Mouse (Mus musculus) forebrain, postnatal 0 days (tissue): Measurements from ENCODE around the gene N4bp1. TPM values are rescaled to one million over a fixed set of nuclear protein-coding genes. Genes with fewer than 3 reads are reported as not detected.

ENCODE experiments used
- ATAC-seq: fragments of 200-750 bp; cut with Nextera tagmentation; 2 replicates; pipeline ENCODE4 v1.8.0; 2017; ENCODE audit warnings: mild to moderate bottlenecking, moderate library complexity
- DNase-seq: peaks from one replicate; pipeline ENCODE4 v3.0.0-alpha.2; 2015
- H3K27ac ChIP-seq: fragments of 300-500 bp; sonication (generic); 2 replicates; pipeline ENCODE4 v1.5.1; 2014; ENCODE audit warnings: low read depth, mild to moderate bottlenecking, antibody characterized with exemption, low read length, moderate library complexity, mixed read lengths
- H3K27me3 ChIP-seq: fragments of 300-500 bp; sonication (generic); 2 replicates; pipeline ENCODE4 v1.6.1; 2014; ENCODE audit warnings: mild to moderate bottlenecking, low read length, mixed read lengths; ENCODE audit not compliant: insufficient read depth
- H3K36me3 ChIP-seq: fragments of 300-500 bp; sonication (generic); 2 replicates; pipeline ENCODE4 v1.6.1; 2014; ENCODE audit warnings: mild to moderate bottlenecking, moderate library complexity; ENCODE audit not compliant: insufficient read depth
- H3K4me1 ChIP-seq: fragments of 300-500 bp; sonication (generic); 2 replicates; pipeline ENCODE4 v1.6.1; 2014; ENCODE audit warnings: antibody characterized with exemption; ENCODE audit not compliant: insufficient read depth
- H3K4me2 ChIP-seq: fragments of 300-500 bp; sonication (generic); 2 replicates; pipeline ENCODE4 v1.6.1; 2014; ENCODE audit warnings: low read depth, mild to moderate bottlenecking, moderate library complexity
- H3K4me3 ChIP-seq: fragments of 300-500 bp; sonication (generic); 2 replicates; pipeline ENCODE4 v1.5.1; 2014; ENCODE audit warnings: low read depth, low read length, mixed read lengths
- H3K9ac ChIP-seq: fragments of 300-500 bp; sonication (generic); 2 replicates; pipeline ENCODE4 v1.6.1; 2014; ENCODE audit warnings: mild to moderate bottlenecking
- H3K9me3 ChIP-seq: fragments of 300-500 bp; sonication (generic); 2 replicates; pipeline ENCODE4 v1.6.1; 2016; ENCODE audit warnings: low read length
- CTCF ChIP-seq: sonication (generic); IDR thresholded peaks from 2 replicates; pipeline ENCODE4 v1.5.1; 2016; ENCODE audit warnings: antibody characterized with exemption, control low read depth, low read depth
- WGBS: fragments of 180-500 bp; shearing (Covaris S2); extraction: QIAGEN DNeasy Blood & Tissue Kit; methylation state at CpG from one replicate; pipeline ENCODE4 v1.1.7; 2014; 5-methylcytosine and 5-hydroxymethylcytosine counted together
- polyA plus RNA-seq: library from polyadenylated mRNA; unstranded; fragments of >200 nt; fragmentation: Nextera tagmentation; extraction: Ambion mirVana; gene quantifications from 2 replicates; pipeline ENCODE4 v1.2.1, GENCODE M21; 2015
- total RNA-seq: library from RNA; depleted of rRNA; stranded (reverse); fragments of >200 nt; gene quantifications from 2 replicates; pipeline ENCODE4 v1.2.3, GENCODE M21; 2014

The N4bp1 gene
- total and polyA plus RNA-seq, 2 experiments from 2014 or later: 4.5 to 19.4 TPM

DNA sequence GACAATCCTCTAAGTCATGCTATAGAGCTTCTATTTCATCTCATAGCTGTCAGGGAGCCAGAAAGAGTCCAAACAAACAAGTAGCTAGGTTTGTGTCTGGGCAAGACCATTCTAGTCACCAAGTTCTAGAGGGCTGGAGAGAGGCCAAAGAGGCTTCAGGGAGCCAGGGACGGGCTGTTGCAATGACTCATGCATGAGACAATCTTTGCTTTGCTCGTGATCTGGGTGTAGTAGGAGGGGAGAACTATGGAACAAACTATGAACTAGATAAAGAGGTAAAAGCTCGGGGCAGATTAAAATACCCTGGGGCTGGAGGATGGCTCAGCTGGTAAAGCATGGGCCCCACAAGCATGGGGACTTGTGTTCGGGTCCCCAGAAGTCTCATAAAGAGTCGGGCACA lies 116.6 kb downstream of the N4bp1 start:
- ATAC-seq (no peak), DNase-seq (no peak)
- Histone ChIP-seq H3K27ac (no peak overlapping the region), H3K36me3 (no peaks in the 10 kb centered on the region), H3K9ac (no peak overlapping the region), H3K9me3 (no peaks in the 10 kb centered on the region), H3K4me3 (no peak overlapping the region), H3K4me1 (no peaks in the 10 kb centered on the region), H3K27me3 (no peaks in the 10 kb centered on the region), H3K4me2 (no peak overlapping the region)
- WGBS: 73% methylated on average over 5 of the region's 5 CpGs
- no peak for TF ChIP-seq CTCF

DNA sequence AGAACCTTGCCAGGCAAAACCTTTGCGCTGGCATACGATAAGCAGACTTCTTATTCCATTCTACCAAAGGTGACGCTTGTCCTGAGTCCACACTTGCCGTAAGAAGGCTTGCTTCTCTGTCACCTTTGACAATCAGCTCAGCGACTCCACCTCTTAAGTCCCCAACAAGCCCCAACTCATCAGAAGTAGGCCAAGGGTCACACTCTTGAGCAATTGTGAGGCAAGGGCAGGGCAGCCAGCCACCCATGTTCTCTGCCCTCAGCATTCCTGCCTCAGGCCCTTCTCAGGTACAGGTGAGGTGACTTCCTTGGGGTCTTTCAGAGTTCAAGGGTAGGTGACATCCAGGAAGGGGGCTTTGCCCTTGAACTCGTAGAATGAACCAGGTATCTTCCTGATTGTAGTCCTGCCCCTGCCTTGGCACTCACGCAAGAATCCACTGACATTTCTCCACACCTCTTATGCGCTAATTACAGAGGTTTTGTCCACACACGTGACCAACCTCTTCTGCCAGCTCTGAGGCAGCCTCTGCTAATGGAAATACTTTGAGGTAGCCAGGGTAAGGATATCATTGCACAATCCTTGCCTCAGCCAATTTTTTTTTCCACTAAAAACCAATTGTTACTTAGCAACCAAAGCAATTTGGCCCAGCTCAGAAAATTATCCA lies 118.4 kb downstream of the N4bp1 start:
- Histone ChIP-seq H3K27ac (no peak overlapping the region), H3K27me3 (no peaks in the 10 kb centered on the region), H3K9ac (no peak overlapping the region), H3K36me3 (no peaks in the 10 kb centered on the region), H3K4me2 (no peak overlapping the region), H3K4me3 (no peak overlapping the region), H3K9me3 (no peaks in the 10 kb centered on the region), H3K4me1 (no peaks in the 10 kb centered on the region)
- 82% methylated on average over 9 of the region's 9 CpGs for WGBS
- TF ChIP-seq CTCF: no peak
- ATAC-seq: 0 out of 2 replicates have a peak, but pooled peaks have one; percentile 12
- DNase-seq: peak; percentile 3

DNA sequence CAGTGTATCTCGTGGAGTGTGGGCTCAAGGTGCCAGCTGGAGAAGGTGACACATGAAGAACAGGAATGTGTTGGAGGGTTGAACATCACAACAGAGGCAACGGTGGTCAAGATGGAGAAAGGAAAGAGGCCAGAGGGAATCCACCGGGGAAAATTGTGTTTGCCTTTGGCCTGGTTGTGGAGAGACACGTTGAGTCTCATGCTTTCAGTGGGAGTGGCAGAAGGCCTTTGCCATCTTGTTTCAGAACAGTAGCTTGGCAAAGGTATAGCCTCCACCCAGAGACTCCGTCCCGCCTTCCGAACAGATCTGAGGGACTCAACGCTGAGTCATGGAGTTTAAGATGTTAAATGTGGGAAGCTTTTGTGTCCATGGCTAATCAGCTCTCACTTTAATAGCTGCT lies 119.4 kb downstream of the N4bp1 start:
- ATAC-seq: no peak
- Histone ChIP-seq H3K9me3 (no peaks in the 10 kb centered on the region), H3K4me2 (no peak overlapping the region), H3K4me1 (no peaks in the 10 kb centered on the region), H3K27me3 (no peaks in the 10 kb centered on the region), H3K36me3 (no peaks in the 10 kb centered on the region), H3K9ac (no peak overlapping the region), H3K27ac (no peak overlapping the region), H3K4me3 (no peak overlapping the region)
- DNase-seq: no peak
- no peak for TF ChIP-seq CTCF
- 90% methylated on average over 8 of the region's 8 CpGs for WGBS

DNA sequence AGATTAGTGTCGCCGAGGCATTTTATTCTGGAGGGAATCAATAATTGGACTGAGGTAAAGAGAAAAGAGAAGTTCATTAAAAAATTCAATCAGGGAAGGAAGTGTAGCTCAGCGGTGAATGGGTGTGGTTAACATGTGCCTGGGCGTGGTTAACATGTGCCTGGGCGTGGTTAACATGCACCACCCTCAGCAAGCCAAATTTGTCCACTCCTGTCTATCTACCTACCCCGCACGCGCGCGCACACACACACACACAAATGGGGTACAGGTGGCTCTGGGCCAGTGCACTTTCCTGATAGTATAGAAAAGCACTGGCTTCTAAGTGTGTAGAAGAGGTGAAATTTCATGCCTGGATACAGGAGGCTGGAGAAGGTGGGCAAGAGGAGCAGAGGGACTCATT lies 119.9 kb downstream of the N4bp1 start:
- Histone ChIP-seq H3K4me2 (no peak overlapping the region), H3K9ac (no peak overlapping the region), H3K9me3 (no peaks in the 10 kb centered on the region), H3K4me1 (no peaks in the 10 kb centered on the region), H3K27me3 (no peaks in the 10 kb centered on the region), H3K36me3 (no peaks in the 10 kb centered on the region), H3K27ac (no peak overlapping the region), H3K4me3 (no peak overlapping the region)
- ATAC-seq (no peak), DNase-seq (no peak)
- WGBS: 89% methylated on average over 10 of the region's 10 CpGs
- no peak for TF ChIP-seq CTCF

DNA sequence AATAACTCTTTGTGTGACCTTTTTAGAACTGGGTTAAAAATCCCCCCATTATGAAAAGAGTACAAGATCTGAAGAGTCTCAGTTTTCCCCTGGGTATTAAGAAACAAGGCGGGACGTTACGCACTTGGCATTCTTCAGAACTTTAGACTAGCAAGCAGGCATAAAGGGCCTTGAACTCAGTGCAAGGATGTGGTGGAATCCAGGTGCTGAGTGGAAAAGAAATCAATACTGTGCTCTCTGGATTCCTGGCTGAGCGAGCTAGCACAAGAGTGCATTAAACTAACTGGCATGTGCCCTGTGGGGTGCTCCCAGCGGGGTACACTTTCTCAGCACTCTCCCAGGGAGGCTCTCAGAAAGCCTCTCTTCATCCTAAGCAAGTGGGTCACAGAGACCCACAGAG lies 122.3 kb downstream of the N4bp1 start:
- Histone ChIP-seq H3K27me3 (no peaks in the 10 kb centered on the region), H3K9ac (no peak overlapping the region), H3K4me1 (no peaks in the 10 kb centered on the region), H3K4me3 (no peak overlapping the region), H3K27ac (no peak overlapping the region), H3K4me2 (no peak overlapping the region), H3K36me3 (no peaks in the 10 kb centered on the region), H3K9me3 (no peaks in the 10 kb centered on the region)
- DNase-seq (no peak), ATAC-seq (no peak)
- 48% methylated on average over 5 of the region's 5 CpGs for WGBS
- TF ChIP-seq CTCF: no peak

DNA sequence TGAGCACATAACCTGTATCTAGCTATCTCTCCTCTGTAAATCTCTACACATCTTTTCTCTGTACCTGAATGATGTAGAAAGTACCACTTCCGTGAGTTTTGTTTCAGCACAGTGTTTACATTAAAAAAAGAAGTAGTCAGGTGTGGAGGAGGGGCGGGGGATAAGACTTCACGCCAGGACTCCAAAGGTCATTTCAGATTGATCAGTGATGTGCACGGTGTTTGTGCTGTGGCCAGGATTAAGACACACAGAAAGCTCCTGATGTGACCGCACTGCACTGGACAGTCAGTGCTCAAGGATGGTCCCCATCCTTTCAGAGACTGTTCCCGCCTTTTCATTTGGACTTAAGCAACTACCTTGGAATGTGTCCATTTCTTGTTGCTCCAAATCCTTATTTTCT lies 124.3 kb downstream of the N4bp1 start:
- Histone ChIP-seq H3K27ac (no peak overlapping the region), H3K4me2 (no peak overlapping the region), H3K36me3 (no peaks in the 10 kb centered on the region), H3K4me3 (no peak overlapping the region), H3K9me3 (no peaks in the 10 kb centered on the region), H3K4me1 (peaks cover 6% of the 10 kb centered on the region; the same call in 1 of the 2 replicates), H3K27me3 (no peaks in the 10 kb centered on the region), H3K9ac (no peak overlapping the region)
- ATAC-seq (no peak), DNase-seq (no peak)
- TF ChIP-seq CTCF: no peak
- 56% methylated on average over 6 of the region's 6 CpGs for WGBS

DNA sequence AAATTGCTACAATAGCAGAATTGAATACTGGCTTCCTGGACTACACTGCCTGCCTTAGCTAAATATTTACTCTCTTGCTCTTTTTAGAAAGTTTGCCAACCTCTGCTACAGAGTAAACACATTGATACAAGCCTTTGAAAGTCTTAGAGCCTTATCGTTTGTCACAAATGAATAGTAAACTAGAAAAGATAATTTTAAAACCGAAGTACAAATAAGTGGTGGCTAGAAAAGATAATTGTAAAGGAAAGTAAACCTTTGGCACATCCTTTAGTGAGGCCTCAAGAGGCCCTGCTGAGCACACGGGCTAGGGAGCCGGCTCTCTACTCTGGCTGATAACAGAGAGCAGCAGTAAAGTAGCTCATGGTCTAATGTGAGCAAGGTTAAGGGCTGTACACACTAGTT lies 126.0 kb downstream of the N4bp1 start:
- DNase-seq (no peak), ATAC-seq (no peak)
- H3K9ac ChIP-seq: no peak overlapping the region
- H3K4me2 ChIP-seq: no peak overlapping the region
- H3K4me3 ChIP-seq: no peak overlapping the region
- H3K27ac ChIP-seq: no peak overlapping the region
- TF ChIP-seq CTCF: no peak
- WGBS: 58% methylated on average over 4 of the region's 4 CpGs
- no peaks in the 10 kb centered on the region for H3K9me3 ChIP-seq
- no peaks in the 10 kb centered on the region for H3K36me3 ChIP-seq
- no peaks in the 10 kb centered on the region for H3K27me3 ChIP-seq
- H3K4me1 ChIP-seq: peaks cover 6% of the 10 kb centered on the region; the same call in 1 of the 2 replicates
